Mouse (Mus musculus) spleen, adult 2 months (tissue): ENCODE measurements around the gene Asic2.

Source experiments
- CTCF ChIP-seq: fragments of 200-500 bp; IDR thresholded peaks from 2 replicates; pipeline ENCODE4 v1.5.1; 2011; ENCODE audit warnings: mild to moderate bottlenecking, inconsistent platforms; ENCODE audit not compliant: insufficient read depth, insufficient read length, insufficient replicate concordance; ENCODE audit errors: extremely low read depth
- POLR2A ChIP-seq: fragments of 200-500 bp; IDR thresholded peaks from 2 replicates; pipeline ENCODE4 v1.6.1; 2011; ENCODE audit warnings: low read depth, low read length, inconsistent platforms

DNA sequence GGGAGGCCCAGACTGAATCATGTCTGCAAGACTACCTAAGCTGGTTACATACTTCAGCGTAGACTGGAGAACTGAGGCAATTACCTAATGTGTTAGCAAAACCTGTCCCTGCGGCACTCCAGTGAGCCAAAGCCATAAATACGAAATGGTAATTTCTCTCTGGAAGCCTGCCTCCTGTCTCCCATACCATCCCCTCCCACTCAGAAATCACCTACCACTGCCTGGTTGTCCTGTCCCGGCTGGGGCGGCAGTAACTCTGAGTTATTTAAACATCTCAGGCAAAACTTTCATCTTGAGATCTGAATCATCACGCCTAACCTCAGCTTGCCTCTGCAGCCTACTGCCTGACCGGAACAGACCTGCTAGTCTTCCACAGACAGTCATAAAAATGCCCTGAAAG is 835.6 kb downstream of the Asic2 start:
- TF ChIP-seq CTCF (no peak), POLR2A (no peak)
